Mouse (Mus musculus): ENCODE measurements around the gene Pus1. TPM values are rescaled to one million over a fixed set of nuclear protein-coding genes. Genes with fewer than 3 reads are reported as not detected.

Gene Pus1
- polyA plus RNA-seq, 1 experiment, result 25.6 TPM

Other genes starting within 250 kb of the Pus1 start
- 3.9 and 4.0 TPM in 2 replicates for gene Galnt9, start 236.3 kb downstream of the Pus1 start, polyA plus RNA-seq (2012; rRNA removed)
- gene Noc4l, start 127.2 kb downstream of the Pus1 start, polyA plus RNA-seq (2012; rRNA removed), result 26.8 and 31.1 TPM in 2 replicates
- 15.7 and 16.7 TPM in 2 replicates for gene Ddx51, start 127.2 kb downstream of the Pus1 start, polyA plus RNA-seq (2012; rRNA removed)
- 13.7 and 22.6 TPM in 2 replicates for gene Ep400, start 9.9 kb downstream of the Pus1 start, polyA plus RNA-seq (2012; rRNA removed)
- gene Ulk1, start 29.4 kb upstream of the Pus1 start, polyA plus RNA-seq (2012; rRNA removed), result 26.4 and 41.9 TPM in 2 replicates
- 30.7 and 33.3 TPM in 2 replicates for gene Hscb, start 59.1 kb upstream of the Pus1 start, polyA plus RNA-seq (2012; rRNA removed)
- 7.8 and 10.9 TPM in 2 replicates for gene Chek2, start 59.3 kb upstream of the Pus1 start, polyA plus RNA-seq (2012; rRNA removed)
- gene Ttc28, start 99.1 kb upstream of the Pus1 start, polyA plus RNA-seq (2012; rRNA removed), result 4.9 and 10.8 TPM in 2 replicates

All from urinary bladder, adult 2 months (tissue).